Mouse (Mus musculus): ENCODE measurements around the gene Ubtfl1. TPM values are rescaled to one million over a fixed set of nuclear protein-coding genes. Genes with fewer than 3 reads are reported as not detected.
"Not testable (repeated sequence)": the region's sequence is repeated elsewhere in the genome, so short reads cannot be mapped to it uniquely, and the experiment has no call there.

Ubtfl1 gene
- not detected in 2 replicates for polyA plus RNA-seq (2015; fragmentation: Nextera tagmentation; extraction: Ambion mirVana)

DNA sequence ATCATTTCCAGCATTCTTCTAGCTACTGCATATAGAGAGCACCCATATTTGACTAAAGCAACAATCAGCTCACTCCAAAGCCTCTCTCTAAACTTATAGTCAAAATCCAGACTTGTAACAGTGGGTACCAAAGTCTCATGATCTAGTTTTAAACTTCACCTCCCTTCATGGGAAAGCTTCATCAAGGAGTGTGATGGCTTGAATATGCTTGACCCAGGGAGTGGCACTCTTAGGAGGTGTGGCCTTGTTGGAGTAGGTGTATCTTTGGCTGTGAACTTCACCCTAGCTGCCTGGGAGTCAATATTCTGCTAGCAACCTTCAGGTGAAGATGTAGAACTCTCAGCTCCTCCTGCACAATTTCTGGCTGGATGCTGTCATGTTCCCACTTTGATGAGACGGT is at the start of gene Ubtfl1:
Ubtfl1 (plus strand) TSS at position 301 of the 400 bp plus-strand sequence.
- H3K9me3 ChIP-seq (ENCODE audit: control insufficient read depth): no peaks in the 10 kb centered on the region
- WGBS: 70% methylated on average over 1 of the region's 1 CpGs
- no peaks in the 10 kb centered on the region for H3K27me3 ChIP-seq (replicated peaks; ENCODE audit: control insufficient read depth, insufficient read depth, low read length)
- H3K36me3 ChIP-seq (ENCODE audit: control insufficient read depth, insufficient read depth): no peaks in the 10 kb centered on the region
- H3K4me2 ChIP-seq (replicated peaks; ENCODE audit: low read depth): no peak within 1 kb of the TSS
- H3K4me3 ChIP-seq (ENCODE audit: low read depth, low read length): no peak within 1 kb of the TSS
- no peak for ATAC-seq
- no peak for TF ChIP-seq CTCF (IDR thresholded peaks at IDR 0.05; ENCODE audit: low read depth)
- H3K9ac ChIP-seq (ENCODE audit: low read depth, low read length): no peak within 1 kb of the TSS
- no peaks in the 10 kb centered on the region for H3K4me1 ChIP-seq (replicated peaks; ENCODE audit: control insufficient read depth, insufficient read depth, low read length)
- no peak within 1 kb of the TSS for H3K27ac ChIP-seq (ENCODE audit: low read depth, low read length)

- not testable (repeated sequence) for H3K9ac ChIP-seq (ENCODE audit: low read depth, low read length); H3K36me3 ChIP-seq (ENCODE audit: control insufficient read depth, insufficient read depth); H3K4me1 ChIP-seq (replicated peaks; ENCODE audit: control insufficient read depth, insufficient read depth, low read length); H3K27ac ChIP-seq (ENCODE audit: low read depth, low read length); H3K4me3 ChIP-seq (ENCODE audit: low read depth, low read length); H3K9me3 ChIP-seq (ENCODE audit: control insufficient read depth); ATAC-seq; H3K4me2 ChIP-seq (replicated peaks; ENCODE audit: low read depth); H3K27me3 ChIP-seq (replicated peaks; ENCODE audit: control insufficient read depth, insufficient read depth, low read length)
- 79% methylated on average over 1 of the region's 1 CpGs for WGBS
Measured at GRCm38 (mm10) chr9:18373026-18373425, 31.2 kb upstream of the Ubtfl1 start.

- H3K36me3 ChIP-seq (ENCODE audit: control insufficient read depth, insufficient read depth): no peaks in the 10 kb centered on the region
- H3K27me3 ChIP-seq (replicated peaks; ENCODE audit: control insufficient read depth, insufficient read depth, low read length): no peaks in the 10 kb centered on the region
- H3K4me2 ChIP-seq (replicated peaks; ENCODE audit: low read depth): no peak overlapping the region
- no peaks in the 10 kb centered on the region for H3K4me1 ChIP-seq (replicated peaks; ENCODE audit: control insufficient read depth, insufficient read depth, low read length)
- TF ChIP-seq CTCF (IDR thresholded peaks at IDR 0.05; ENCODE audit: low read depth): no peak
- 29% methylated on average over 6 of the region's 6 CpGs for WGBS
- H3K9ac ChIP-seq (ENCODE audit: low read depth, low read length): no peak overlapping the region
- no peak overlapping the region for H3K4me3 ChIP-seq (ENCODE audit: low read depth, low read length)
- no peak overlapping the region for H3K27ac ChIP-seq (ENCODE audit: low read depth, low read length)
- H3K9me3 ChIP-seq (ENCODE audit: control insufficient read depth): no peaks in the 10 kb centered on the region
- ATAC-seq: no peak
Measured at GRCm38 (mm10) chr9:18385782-18386181, 18.4 kb upstream of the Ubtfl1 start.

DNA sequence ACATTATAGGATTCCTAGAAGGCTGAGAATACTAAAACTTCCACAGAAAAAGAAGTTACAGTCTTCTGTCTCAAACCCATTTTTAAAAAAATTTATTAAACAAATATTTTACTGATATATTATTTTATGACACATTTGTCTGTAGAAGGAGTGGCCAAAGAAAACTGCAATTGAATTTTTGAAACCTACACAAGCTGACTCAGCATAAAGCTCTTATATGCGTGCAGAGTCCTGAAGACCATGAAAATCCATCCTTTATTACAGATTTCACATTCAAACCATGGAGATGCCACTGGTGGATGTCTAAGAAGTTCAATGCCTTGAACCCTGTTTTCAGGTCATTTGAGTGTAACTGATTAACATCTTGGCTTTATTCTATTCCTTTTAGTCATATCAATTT is 4.6 kb upstream of the Ubtfl1 start:
- Histone ChIP-seq H3K4me2 (replicated peaks; ENCODE audit: low read depth) (no peak overlapping the region), H3K9me3 (ENCODE audit: control insufficient read depth) (no peaks in the 10 kb centered on the region), H3K4me3 (ENCODE audit: low read depth, low read length) (no peak overlapping the region), H3K27me3 (replicated peaks; ENCODE audit: control insufficient read depth, insufficient read depth, low read length) (no peaks in the 10 kb centered on the region), H3K9ac (ENCODE audit: low read depth, low read length) (no peak overlapping the region), H3K27ac (ENCODE audit: low read depth, low read length) (no peak overlapping the region), H3K4me1 (replicated peaks; ENCODE audit: control insufficient read depth, insufficient read depth, low read length) (no peaks in the 10 kb centered on the region), H3K36me3 (ENCODE audit: control insufficient read depth, insufficient read depth) (no peaks in the 10 kb centered on the region)
- no peak for TF ChIP-seq CTCF (IDR thresholded peaks at IDR 0.05; ENCODE audit: low read depth)
- ATAC-seq: no peak
- 84% methylated on average over 1 of the region's 1 CpGs for WGBS

DNA sequence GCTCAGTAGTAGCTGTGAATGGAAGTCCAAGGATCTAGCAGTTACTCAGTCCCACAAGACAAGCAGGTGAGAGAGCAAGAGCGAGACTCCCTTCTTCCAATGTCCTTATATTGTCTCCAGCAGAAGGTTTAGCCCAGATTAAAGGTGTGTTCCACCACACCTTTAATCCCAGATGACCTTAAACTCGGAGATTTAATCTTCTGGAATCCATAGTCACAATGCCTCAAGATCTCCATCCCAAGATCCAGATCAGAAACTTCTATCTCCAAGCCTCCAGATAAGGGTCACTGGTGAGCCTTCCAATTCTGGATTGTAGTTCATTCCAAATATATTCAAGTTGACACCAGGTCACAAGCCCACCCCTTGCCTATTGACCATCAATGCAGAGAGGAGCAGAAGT is 1.3 kb upstream of the Ubtfl1 start, which contains the start of gene Naalad2:
Naalad2 (minus strand) TSS at position 101 of the 400 bp plus-strand sequence.
- H3K4me2 ChIP-seq (replicated peaks; ENCODE audit: low read depth); H3K27me3 ChIP-seq (replicated peaks; ENCODE audit: control insufficient read depth, insufficient read depth, low read length); ATAC-seq; H3K27ac ChIP-seq (ENCODE audit: low read depth, low read length); H3K9me3 ChIP-seq (ENCODE audit: control insufficient read depth); H3K9ac ChIP-seq (ENCODE audit: low read depth, low read length); H3K36me3 ChIP-seq (ENCODE audit: control insufficient read depth, insufficient read depth); H3K4me3 ChIP-seq (ENCODE audit: low read depth, low read length); H3K4me1 ChIP-seq (replicated peaks; ENCODE audit: control insufficient read depth, insufficient read depth, low read length): not testable (repeated sequence)
- 71% methylated on average over 2 of the region's 2 CpGs for WGBS

- H3K9me3 ChIP-seq (ENCODE audit: control insufficient read depth); H3K4me1 ChIP-seq (replicated peaks; ENCODE audit: control insufficient read depth, insufficient read depth, low read length); H3K27ac ChIP-seq (ENCODE audit: low read depth, low read length); H3K9ac ChIP-seq (ENCODE audit: low read depth, low read length); H3K36me3 ChIP-seq (ENCODE audit: control insufficient read depth, insufficient read depth); H3K4me3 ChIP-seq (ENCODE audit: low read depth, low read length); H3K4me2 ChIP-seq (replicated peaks; ENCODE audit: low read depth); H3K27me3 ChIP-seq (replicated peaks; ENCODE audit: control insufficient read depth, insufficient read depth, low read length); ATAC-seq: not testable (repeated sequence)
- WGBS: 80% methylated on average over 4 of the region's 4 CpGs
Measured at GRCm38 (mm10) chr9:18412371-18412770, 8.2 kb downstream of the Ubtfl1 start.

DNA sequence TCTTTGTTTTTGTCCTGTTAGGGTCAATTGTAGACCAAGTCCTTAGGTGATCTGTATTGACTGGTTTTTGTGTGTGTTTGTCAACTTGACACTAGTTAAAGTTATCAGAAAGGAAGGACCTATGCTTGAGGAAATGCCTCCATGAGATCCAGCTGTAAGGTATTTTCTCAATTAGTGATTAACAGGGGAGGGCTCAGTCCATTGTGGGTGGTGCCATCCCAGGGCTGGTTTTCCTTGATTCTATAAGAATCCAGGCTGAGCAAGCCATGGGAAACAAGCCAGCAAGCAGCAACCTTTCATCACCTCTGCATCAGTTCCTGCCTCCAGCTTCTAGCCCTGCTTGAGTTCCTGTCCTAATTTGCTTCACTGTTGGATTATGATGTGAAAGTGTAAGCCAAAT is 26.1 kb downstream of the Ubtfl1 start, which contains the start of gene Mbd3l2:
Mbd3l2 (plus strand) TSS at position 301 of the 400 bp plus-strand sequence.
- Histone ChIP-seq H3K4me3 (ENCODE audit: low read depth, low read length) (no peak within 1 kb of the TSS), H3K36me3 (ENCODE audit: control insufficient read depth, insufficient read depth) (no peaks in the 10 kb centered on the region), H3K4me2 (replicated peaks; ENCODE audit: low read depth) (no peak within 1 kb of the TSS), H3K4me1 (replicated peaks; ENCODE audit: control insufficient read depth, insufficient read depth, low read length) (no peaks in the 10 kb centered on the region), H3K27ac (ENCODE audit: low read depth, low read length) (no peak within 1 kb of the TSS), H3K27me3 (replicated peaks; ENCODE audit: control insufficient read depth, insufficient read depth, low read length) (no peaks in the 10 kb centered on the region), H3K9ac (ENCODE audit: low read depth, low read length) (no peak within 1 kb of the TSS), H3K9me3 (ENCODE audit: control insufficient read depth) (no peaks in the 10 kb centered on the region)
- TF ChIP-seq CTCF (IDR thresholded peaks at IDR 0.05; ENCODE audit: low read depth): no peak
- no peak for ATAC-seq
